Mouse (Mus musculus): ENCODE data around the gene Csdc2.
"Not testable (repeated sequence)": the region's sequence is repeated elsewhere in the genome, so short reads cannot be mapped to it uniquely, and the experiment has no call there.

The Csdc2 gene

GRCm38 (mm10) chr15:81956457-81956856 is 19.9 kb downstream of the Csdc2 start:
- DNase-seq: peak; percentile 76 to 78

DNA sequence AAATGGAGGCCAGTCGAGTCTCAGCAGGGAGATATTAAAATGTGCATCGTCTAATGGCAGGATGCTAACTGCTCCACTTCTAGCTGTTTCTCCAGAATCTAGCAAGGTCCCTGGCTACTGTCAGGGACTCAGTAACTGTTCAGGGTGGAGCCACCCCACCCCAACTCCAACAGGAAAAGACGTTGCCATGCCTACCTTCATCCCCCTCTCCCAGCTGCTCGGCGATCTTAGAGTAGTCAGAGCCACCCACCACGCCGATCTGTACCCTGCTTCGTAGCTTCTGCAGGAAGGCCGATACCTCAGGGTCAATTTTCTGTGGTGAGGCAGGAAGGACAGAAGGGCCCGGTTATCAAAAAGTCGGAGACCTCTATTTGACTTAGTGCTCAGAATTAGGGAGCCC is 21.0 kb downstream of the Csdc2 start:
- DNase-seq: no peak

GRCm38 (mm10) chr15:81958906-81959305 is 22.3 kb downstream of the Csdc2 start:
- no peak for DNase-seq

DNA sequence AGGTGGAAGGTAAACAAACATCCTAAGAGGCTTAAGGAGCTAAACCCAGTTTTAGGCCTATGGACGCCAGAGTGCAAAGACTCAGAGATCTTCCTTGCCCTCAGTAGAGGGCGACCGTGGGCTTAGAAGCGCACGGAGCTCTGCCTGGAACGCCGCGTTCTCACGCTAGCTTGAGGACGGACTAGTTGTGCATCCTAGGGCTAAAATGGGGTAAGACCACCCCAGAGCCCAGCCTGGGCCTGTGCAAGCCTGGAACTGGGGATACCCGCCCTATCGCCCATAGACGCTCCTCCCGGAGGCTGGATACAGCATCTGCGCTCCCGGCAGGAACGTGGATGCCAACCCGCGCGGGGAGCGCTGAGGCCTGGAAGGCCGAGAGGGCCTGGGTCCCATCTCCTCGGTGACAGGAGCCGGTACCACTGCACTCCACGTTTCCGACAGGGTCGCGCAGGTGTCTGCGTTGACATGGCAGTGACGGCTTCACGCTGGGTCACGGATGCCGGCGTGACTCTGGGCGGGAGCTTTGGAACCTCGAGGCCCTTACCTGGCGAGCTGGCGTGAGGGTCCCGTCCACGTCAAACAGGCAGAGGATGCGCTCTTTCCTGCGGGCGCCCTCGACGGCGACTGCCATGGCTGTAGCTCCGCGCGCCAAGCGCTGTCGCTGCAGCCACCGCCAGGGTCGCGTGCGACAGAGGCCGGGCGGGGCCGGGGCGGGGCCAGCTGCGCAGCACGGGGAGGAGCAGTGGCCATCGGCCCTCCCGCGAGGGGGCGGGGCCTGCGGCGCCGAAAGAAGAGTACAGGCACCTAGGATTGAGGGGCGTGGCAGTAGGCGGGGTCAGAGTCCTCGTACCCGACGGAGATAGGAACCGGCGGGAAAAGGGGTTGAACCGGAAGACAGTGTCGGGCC is 23.9 kb downstream of the Csdc2 start, which contains the start of gene Pmm1:
Gene Pmm1 (minus strand): TSS at position 760 of the 907 bp plus-strand sequence.
- DNase-seq: peak; percentile 100

- no peak for DNase-seq
These were observed 24.5 kb downstream of the Csdc2 start for GRCm38 (mm10) chr15:81961078-81961451.

- no peak for DNase-seq
These were observed 27.7 kb downstream of the Csdc2 start for GRCm38 (mm10) chr15:81964262-81964661.

DNA sequence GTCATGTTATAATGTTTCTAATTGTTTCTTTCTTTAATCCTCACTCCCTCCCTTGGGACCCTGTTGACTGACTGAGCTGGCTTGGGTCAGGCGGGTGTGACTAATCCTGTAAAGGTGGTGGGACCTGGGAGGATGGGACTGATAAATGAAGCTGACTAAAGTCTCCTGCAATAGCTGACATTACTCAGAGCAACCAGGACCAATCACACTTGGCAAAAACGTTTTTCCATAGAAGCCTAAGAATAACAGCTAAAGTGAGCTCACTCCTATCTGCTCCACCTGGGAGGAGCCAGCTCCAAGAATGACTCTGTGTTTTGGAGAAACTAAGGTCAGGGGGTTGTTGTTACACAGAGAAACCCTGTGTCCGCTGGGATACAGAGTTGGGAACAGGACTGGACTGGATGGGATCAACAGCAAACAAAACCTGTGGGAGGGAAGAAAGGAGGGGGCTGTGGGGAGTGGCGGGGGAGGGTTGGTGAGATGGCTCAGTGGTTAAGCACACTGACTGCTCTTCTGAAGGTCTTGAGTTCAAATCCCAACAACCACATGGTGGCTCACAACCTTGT is 28.5 kb downstream of the Csdc2 start:
- no peak for DNase-seq

GRCm38 (mm10) chr15:81966062-81966829 is 29.7 kb downstream of the Csdc2 start:
- DNase-seq: no peak

DNA sequence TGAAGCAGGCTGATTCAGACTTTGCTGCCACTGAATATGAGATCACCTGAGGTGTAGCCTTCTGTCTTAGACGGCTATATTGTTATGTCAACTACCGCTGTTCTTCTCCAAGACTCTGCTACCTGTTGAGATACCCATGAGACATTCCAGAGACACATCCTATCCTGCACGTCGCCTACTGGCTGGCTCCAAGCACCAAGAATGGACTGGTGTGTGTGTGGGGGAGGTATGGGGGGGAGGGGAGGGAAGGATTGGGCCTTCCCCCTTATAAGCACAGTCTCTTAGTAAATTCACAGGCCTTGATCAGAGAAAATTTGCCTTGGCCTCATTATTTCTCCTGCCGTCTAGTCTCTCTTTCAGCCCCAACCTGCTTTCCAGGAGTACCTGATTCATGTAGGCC is 31.3 kb downstream of the Csdc2 start:
- DNase-seq: no peak

DNA sequence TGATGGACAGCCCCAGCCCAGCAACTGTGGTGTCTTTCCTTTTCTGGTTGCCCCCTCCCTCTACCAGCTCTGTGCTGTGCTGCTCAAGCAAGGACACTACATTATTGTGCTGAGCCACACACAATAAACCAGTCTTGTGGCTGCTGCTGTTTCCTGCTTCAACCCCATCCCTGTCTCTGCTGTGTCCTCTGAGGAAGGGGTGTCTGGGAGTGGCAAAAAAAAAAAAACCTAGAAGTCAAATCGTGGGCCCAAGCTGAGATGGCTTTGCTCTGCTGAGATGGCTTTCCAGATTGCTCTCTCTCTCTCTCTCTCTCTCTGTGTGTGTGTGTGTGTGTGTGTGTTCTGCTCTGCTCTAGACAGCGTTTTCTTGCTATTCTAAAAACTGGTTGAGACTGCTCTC is 31.9 kb downstream of the Csdc2 start:
- no peak for DNase-seq

DNA sequence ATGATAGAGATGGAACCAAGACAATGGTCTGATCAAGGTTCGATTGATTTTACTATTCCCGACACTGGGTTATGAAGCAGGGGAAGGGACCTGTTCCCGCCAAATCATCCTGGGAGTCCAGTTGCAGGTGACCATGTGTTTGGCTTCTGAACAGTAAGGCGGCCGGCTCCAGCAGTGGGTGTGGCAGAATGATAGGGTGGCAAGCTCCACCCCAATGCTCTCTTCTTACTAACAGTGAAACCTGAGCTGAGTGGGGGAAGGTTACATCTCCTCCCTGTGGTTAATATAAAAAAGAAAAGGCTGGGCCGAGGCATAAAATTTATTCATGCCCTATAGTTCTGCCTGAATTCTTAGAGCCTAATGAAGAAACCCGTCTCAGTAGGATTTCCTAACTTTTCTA is 32.6 kb downstream of the Csdc2 start:
- no peak for DNase-seq

DNA sequence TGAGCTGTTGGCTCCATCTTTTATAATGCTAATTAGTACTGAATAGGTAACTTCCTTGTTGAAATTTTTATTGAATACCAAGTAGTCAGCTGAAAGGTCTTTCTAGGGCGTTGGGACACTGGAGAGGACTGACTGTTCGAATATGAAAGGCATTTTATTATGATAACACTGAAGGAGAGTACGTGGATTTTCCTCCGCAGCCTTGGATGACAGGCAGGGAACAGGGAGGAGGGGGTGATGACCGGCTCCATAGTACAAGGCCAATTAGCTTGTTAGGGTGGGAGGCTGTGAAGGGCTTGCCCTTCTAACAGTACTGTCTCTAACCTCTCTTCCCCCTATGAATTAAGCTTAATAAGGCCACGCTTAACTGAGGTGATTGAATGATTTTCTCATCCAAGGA is 33.1 kb downstream of the Csdc2 start:
- DNase-seq: not testable (repeated sequence)

DNA sequence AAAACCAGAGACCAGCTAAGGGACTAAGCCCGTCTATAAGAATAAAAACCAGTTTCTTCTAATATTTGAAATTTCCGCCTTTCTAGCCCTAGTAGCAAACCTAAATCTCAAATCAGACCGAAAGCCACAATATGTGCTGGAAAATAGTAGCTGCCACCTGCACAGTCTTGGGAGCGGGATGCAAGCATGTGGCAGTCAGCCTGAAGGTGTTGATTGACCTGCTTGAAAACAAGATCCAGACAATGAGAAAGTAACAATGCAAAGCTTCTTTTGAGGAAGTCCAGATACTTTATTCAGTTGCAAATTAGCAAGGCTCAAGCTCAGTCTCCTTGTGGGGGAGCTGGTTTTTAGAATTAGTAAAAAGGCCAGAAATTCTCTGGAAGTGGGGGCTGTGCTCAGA is 33.9 kb downstream of the Csdc2 start:
- DNase-seq: not testable (repeated sequence)

- DNase-seq: not testable (repeated sequence)
These were observed 38.6 kb downstream of the Csdc2 start for GRCm38 (mm10) chr15:81975156-81975555.

DNA sequence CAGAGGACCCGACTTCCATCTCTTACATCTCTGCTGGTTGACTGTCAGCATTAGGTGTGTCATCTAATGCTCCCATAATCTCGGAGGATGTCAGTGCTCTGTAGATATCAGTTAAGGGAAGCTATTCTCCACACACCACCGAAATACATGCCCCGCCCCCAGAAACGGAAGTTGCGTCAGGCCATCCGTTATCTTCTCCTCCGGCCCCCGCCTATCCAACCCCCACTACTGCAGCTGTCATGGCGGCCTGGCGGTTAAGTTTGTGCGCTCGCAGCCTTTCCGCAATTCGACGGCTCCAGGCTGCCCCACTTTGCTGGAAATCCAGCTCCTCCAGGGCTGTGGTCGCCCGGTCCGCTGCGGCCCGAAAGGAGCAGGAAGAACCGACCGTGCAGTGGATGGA is 43.8 kb downstream of the Csdc2 start, which contains the start of gene 1700029P11Rik:
Gene 1700029P11Rik (plus strand): TSS at position 220 of the 400 bp plus-strand sequence.
- no peak for DNase-seq

DNA sequence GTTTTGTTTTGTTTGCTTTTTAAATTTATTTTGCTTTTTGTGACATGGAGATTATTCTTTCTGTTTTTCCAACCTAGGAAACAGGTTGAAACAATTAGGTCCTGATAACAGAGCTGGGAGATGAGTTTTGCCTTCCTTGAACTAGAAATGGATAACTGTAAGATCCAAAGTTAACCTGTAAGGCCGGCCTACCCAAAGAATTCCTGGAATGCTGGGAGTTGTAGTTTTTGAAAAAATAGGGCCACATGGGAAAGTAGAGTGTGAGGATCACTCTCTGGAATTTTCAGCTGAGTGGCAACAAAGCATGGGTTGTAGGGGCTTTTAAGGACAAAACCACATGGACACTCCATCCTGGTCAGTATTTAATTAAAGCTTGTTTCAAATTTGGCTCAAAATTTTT is 45.6 kb downstream of the Csdc2 start:
- no peak for DNase-seq

DNA sequence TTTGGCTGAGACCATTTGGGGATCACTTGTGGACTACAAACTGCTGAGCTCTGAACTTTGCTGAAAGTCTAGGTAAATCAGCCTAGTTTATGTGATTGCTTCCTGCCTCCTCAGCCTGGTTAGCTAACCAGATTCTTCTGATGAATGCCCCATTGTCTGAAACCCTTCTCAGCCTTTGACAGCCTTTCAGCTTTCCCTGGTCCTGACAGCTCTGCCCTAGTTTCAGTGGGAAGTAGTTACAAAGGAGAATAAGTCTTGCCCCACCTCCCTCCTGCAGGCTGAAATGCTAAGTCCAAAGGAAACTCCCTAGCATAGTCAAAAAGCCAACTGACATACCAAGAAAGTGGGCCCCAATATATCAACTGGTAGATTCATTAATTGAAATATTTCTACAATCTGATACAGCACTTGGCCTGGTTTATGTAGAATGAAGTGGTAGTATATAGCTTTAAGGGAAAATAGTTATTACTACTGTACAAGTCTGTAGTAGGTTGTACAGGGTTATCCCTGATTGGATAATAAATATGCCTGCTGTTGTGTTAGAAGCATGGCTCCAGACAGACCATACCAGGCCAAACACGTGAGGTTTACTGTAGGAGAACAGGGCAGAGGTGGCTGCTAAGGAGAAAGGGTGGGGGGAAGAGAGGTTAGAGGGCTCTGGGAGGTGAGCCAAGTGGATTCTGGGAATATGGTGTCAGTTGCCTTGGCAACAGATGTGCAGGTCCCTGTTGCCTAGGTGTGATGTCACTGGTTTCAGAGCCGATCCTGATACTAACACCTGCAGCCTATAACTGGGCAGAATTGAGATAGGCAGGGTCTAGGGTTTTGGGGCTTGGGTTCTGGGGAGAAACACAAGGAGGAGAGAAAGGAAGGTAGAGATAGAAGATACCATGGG is 49.0 kb downstream of the Csdc2 start:
- DNase-seq: no peak

- DNase-seq: no peak
These were observed 51.1 kb downstream of the Csdc2 start, which contains the start of gene Xrcc6 for GRCm38 (mm10) chr15:81987646-81988045. Gene Xrcc6 (plus strand): TSS chr15:81987835.

DNA sequence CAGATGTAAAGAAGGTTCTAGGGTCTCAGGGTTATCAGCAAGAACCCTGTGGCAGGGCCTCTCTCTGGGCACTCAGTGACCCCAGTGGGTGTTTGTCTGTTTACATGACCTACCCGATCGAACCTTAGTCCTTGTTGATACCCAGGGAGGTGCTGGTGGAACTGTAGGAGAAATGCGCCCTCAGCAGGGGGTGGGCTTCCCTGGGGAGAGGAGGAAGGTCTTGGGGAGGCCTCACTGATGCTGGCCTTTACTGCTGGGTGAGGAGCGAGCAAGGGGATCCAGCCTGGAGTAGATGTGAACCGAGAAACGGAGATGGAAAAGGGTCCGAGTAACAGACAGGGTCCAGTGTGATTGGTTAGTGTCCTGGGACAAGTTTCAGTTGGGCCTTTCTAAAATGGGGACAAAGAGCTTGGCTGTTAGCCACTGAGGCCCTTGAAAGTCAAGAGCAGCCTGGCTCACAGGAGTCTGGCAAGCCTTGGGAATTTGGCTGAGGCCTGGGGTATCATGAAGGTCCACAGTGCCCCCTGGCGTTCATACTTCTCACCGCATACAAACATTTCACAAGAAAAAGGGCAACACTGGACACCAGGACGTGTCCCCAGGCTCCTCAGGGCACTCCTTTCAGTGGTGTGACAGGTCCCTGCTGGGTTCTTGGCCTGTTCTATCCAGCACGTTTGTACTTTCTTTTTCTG is 53.0 kb downstream of the Csdc2 start:
- DNase-seq: peak; percentile 79 to 82

- no peak for DNase-seq
These were observed 54.0 kb downstream of the Csdc2 start for GRCm38 (mm10) chr15:81990549-81990948.

DNA sequence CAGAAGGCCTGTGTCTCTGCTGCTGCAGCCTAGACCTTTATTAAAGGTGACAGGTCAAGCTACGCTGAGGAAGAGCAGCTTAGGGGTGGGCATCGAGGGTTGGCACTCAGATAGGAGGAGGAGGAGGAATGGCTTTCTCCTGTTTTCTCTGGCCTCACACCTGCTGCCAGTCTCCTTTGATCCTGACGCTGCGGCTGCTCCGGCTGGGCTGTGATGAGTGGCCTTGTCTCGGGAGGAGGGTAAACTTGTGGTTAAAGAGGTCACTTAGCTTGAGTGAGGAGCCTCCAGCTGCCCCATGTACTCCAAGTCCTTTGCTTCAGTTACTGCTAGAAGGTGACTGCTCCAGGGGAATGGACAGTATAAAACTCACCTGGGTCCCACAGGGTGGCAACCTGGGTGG is 57.4 kb downstream of the Csdc2 start:
- no peak for DNase-seq

Measured in B cell, adult 2 months (primary cell).